Mouse (Mus musculus): Measurements from ENCODE around the gene Gm6993.

The Gm6993 gene

GRCm38 (mm10) chr12:31240470-31240869 lies at the start of gene Gm6993:
TSS of gene Gm6993 (plus strand) at chr12:31240770.
- no peak for DNase-seq (ENCODE audit: low read depth, low spot score)

GRCm38 (mm10) chr12:31191329-31191954 lies 49.1 kb upstream of the Gm6993 start:
- DNase-seq (ENCODE audit: low read depth, low spot score) = no peak

- no peak for DNase-seq (ENCODE audit: low read depth, low spot score)
Measured at GRCm38 (mm10) chr12:31202509-31202908, 38.1 kb upstream of the Gm6993 start.

- DNase-seq (ENCODE audit: low read depth, low spot score) = no peak
Measured at GRCm38 (mm10) chr12:31203746-31204455, 36.7 kb upstream of the Gm6993 start.

GRCm38 (mm10) chr12:31204898-31205297 lies 35.7 kb upstream of the Gm6993 start:
- DNase-seq (ENCODE audit: low read depth, low spot score) = no peak

- DNase-seq (ENCODE audit: low read depth, low spot score) = no peak
Measured at GRCm38 (mm10) chr12:31205983-31206633, 34.5 kb upstream of the Gm6993 start.

- DNase-seq (ENCODE audit: low read depth, low spot score) = no peak
Measured at GRCm38 (mm10) chr12:31208766-31209165, 31.8 kb upstream of the Gm6993 start.

- DNase-seq (ENCODE audit: low read depth, low spot score) = no peak
Measured at GRCm38 (mm10) chr12:31209377-31209805, 31.2 kb upstream of the Gm6993 start.

- DNase-seq (ENCODE audit: low read depth, low spot score) = no peak
Measured at GRCm38 (mm10) chr12:31213556-31213955, 27.0 kb upstream of the Gm6993 start.

- no peak for DNase-seq (ENCODE audit: low read depth, low spot score)
Measured at GRCm38 (mm10) chr12:31215003-31215402, 25.6 kb upstream of the Gm6993 start.

GRCm38 (mm10) chr12:31217232-31217631 lies 23.3 kb upstream of the Gm6993 start:
- no peak for DNase-seq (ENCODE audit: low read depth, low spot score)

- no peak for DNase-seq (ENCODE audit: low read depth, low spot score)
Measured at GRCm38 (mm10) chr12:31218774-31219173, 21.8 kb upstream of the Gm6993 start.

DNA sequence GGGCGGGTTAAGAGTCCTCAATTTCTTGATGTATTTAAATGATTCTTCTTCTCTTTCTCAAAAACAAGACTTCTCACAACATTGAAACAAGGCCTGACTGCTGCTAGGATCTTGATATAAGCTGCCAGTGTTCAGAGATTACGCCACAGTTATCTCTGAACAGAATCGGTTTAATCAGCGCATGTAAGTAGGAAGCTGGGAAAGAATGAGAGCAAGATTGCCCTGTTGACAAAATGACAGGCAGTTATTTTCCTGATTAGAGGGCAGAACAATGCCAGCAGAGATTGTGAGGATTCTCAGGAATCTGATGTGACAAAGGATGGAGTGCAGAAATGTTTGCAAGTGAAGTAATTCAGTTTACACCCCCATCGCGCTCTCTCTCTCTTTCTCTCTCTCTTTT lies 19.0 kb upstream of the Gm6993 start:
- DNase-seq (ENCODE audit: low read depth, low spot score) = no peak

DNA sequence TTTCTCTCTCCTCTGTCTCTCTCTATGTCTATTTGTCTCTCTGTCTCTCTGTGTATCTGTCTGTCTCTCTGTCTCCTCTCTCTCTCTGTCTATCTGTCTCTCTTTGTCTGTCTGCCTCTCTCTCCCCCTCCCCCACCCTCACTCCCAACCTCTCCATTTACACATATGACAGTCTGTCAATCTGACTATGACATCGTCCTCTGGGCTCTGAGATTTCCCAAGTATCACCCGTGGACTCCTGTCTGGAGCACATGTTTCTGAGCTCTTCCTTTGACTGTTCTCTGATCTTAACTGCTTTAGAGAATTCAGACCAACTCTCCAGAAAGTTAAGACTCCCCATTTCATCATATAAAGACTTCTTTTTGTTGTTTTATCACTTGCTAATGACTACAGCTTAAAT lies 18.3 kb upstream of the Gm6993 start:
- DNase-seq (ENCODE audit: low read depth, low spot score) = no peak

- DNase-seq (ENCODE audit: low read depth, low spot score) = no peak
Measured at GRCm38 (mm10) chr12:31222741-31223140, 17.8 kb upstream of the Gm6993 start.

- no peak for DNase-seq (ENCODE audit: low read depth, low spot score)
Measured at GRCm38 (mm10) chr12:31225451-31225850, 15.1 kb upstream of the Gm6993 start.

DNA sequence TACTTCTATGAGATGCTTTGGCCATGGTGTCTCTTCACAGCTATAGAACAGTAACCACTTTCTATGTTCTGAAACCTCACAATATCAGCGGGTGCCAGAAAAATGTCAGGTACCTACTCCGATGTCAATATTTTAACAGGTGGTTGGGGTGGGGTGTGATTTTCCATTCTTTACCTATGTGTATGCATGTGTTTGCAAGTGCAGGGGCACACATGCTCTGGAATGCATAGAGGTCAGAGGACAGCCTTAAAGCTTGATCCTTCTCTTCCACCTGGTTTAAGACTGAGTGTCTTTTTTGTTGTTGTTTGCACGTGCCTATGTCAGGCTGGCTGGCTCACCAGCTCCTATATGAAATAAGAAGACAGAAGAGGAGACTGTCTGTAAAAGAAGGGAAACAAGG lies 13.4 kb upstream of the Gm6993 start:
- DNase-seq (ENCODE audit: low read depth, low spot score) = no peak

GRCm38 (mm10) chr12:31228878-31229277 lies 11.7 kb upstream of the Gm6993 start:
- no peak for DNase-seq (ENCODE audit: low read depth, low spot score)

- no peak for DNase-seq (ENCODE audit: low read depth, low spot score)
Measured at GRCm38 (mm10) chr12:31232635-31233034, 7.9 kb upstream of the Gm6993 start.

DNA sequence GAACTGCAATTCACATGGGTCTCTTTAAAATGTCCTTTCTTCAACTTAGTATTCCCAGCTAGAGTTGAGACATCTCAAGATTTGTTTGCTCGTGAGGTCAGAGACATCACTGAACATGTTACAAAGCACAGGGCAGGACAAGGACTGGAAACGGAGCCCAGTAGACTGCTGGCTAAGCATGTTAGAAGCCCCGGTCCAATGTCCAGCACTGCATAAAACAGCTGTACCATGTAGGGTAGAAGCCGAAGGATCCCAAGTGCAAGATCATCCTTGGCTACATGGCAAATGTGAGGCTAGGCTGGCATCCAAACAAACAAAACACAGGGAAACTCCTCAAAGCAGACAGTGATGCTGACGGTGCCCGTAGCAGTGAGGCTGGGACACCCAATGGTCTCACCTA lies 5.6 kb upstream of the Gm6993 start:
- no peak for DNase-seq (ENCODE audit: low read depth, low spot score)

DNA sequence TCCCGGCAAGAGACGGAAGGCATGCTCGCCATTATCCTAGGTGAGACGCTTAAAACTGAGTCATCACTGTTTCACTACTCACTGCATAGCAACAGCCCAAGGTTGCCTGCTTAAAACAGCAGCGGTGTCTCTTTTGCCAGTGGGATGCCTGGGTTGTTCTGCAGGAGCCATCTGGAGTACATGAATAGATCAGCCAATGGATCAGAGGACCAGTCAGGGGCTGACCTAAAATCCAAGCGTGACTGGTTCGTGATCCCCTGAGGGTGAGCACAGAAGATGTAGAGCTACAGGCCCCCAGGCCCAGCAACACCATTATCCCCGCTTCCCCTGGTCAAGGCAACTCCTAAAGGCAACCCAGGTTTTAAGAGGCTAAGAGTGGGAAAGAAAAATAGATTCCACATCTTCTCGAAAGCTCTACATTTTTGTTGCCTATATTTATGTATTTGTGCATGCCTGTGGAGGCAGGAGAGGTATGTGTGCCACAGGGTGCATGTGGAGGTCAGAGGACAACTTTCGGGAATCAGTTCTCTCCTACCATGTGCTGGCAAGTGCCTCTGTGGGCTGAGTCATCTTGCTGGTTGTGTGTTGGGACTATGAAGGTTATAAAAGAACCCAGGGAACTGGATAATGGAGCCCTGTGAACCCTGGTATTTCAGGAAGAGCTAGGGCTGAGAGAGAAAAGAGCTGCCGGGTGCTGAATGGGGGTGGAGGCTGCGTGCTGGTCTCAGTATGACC lies 3.5 kb upstream of the Gm6993 start:
- DNase-seq (ENCODE audit: low read depth, low spot score) = no peak

GRCm38 (mm10) chr12:31239031-31239583 lies 1.5 kb upstream of the Gm6993 start:
- DNase-seq (ENCODE audit: low read depth, low spot score) = no peak

Measured in embryo, embryonic 11.5 days (tissue).